Mouse (Mus musculus) thymus, adult 2 months (tissue): ENCODE results near the gene Masp2.

ENCODE experiments used
- CTCF ChIP-seq: fragments of 200-500 bp; IDR thresholded peaks from 2 replicates; pipeline ENCODE4 v1.5.1; 2012; ENCODE audit warnings: mild to moderate bottlenecking, control low read depth, low read length, moderate library complexity, borderline replicate concordance; ENCODE audit not compliant: control insufficient read depth, poor library complexity, insufficient read depth; ENCODE audit errors: extremely low read depth
- POLR2A ChIP-seq: fragments of 200-500 bp; IDR thresholded peaks from 2 replicates; pipeline ENCODE4 v1.6.1; 2012; ENCODE audit warnings: mild to moderate bottlenecking, low read length, control low read depth, moderate library complexity; ENCODE audit not compliant: control insufficient read depth, poor library complexity, insufficient read depth; ENCODE audit errors: extremely low read depth

DNA sequence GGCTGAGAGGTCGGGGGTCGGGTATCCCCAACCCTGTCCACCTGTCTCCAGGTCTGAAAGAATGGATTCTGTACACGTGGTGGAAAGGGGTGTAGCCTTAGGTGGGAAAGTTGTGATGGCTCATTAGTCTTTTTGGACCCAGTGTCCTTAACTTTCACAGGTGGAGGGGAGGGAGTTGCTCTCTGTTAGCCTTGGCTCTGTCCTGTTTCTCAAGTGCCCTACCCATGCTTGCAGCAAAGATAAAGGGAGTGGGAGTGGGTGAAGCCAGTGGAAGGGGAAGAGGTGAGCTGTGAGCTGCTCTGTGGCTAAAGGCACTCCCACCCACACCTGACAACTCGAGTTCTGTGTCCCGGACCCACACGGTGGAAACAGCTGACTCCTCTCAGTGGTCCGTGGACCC is 61.0 kb downstream of the Masp2 start:
- TF ChIP-seq CTCF (no peak), POLR2A (no peak)
